Mouse (Mus musculus) cerebellum, adult 2 months (tissue): ENCODE measurements around the gene Card14.

ENCODE experiments used
- CTCF ChIP-seq: fragments of 200-500 bp; IDR thresholded peaks from 2 replicates; pipeline ENCODE4 v1.5.1; 2011; ENCODE audit warnings: low read depth, mild to moderate bottlenecking, control low read depth, low read length, moderate library complexity, borderline replicate concordance; ENCODE audit not compliant: insufficient read depth
- POLR2A ChIP-seq: fragments of 200-500 bp; IDR thresholded peaks from 2 replicates; pipeline ENCODE4 v1.6.1; 2011; ENCODE audit warnings: low read length, control low read depth, borderline replicate concordance; ENCODE audit not compliant: insufficient read depth

- no peak for TF ChIP-seq CTCF
- no peak for TF ChIP-seq POLR2A
Measured at GRCm38 (mm10) chr11:119362769-119363533, 55.4 kb downstream of the Card14 start.
